Mouse (Mus musculus) lung, embryonic 14.5 days (tissue): Measurements from ENCODE around the gene Xrcc4. TPM values are rescaled to one million over a fixed set of nuclear protein-coding genes. Genes with fewer than 3 reads are reported as not detected.

Experiments
- ATAC-seq: fragments of 200-750 bp; cut with Nextera tagmentation; 2 replicates; pipeline ENCODE4 v1.8.0; 2017; ENCODE audit warnings: mild to moderate bottlenecking, moderate TSS enrichment, moderate library complexity; ENCODE audit not compliant: insufficient read depth
- DNase-seq: peaks from one replicate; pipeline ENCODE4 v3.0.0-alpha.2; 2015
- H3K27ac ChIP-seq: fragments of 300-500 bp; sonication (generic); 2 replicates; pipeline ENCODE4 v1.5.1; 2014; ENCODE audit warnings: low read depth, mild to moderate bottlenecking, moderate library complexity
- H3K27me3 ChIP-seq: fragments of 300-500 bp; sonication (generic); 2 replicates; pipeline ENCODE4 v1.6.1; 2014; ENCODE audit warnings: low read length, control low read depth; ENCODE audit not compliant: insufficient read depth
- H3K36me3 ChIP-seq: fragments of 300-500 bp; sonication (generic); 2 replicates; pipeline ENCODE4 v1.6.1; 2014; ENCODE audit warnings: control low read depth; ENCODE audit not compliant: insufficient read depth
- H3K4me1 ChIP-seq: fragments of 300-500 bp; sonication (generic); 2 replicates; pipeline ENCODE4 v1.6.1; 2014; ENCODE audit warnings: antibody characterized with exemption, control low read depth; ENCODE audit not compliant: insufficient read depth
- H3K4me2 ChIP-seq: fragments of 300-500 bp; sonication (generic); 2 replicates; pipeline ENCODE4 v1.6.1; 2014; ENCODE audit warnings: mild to moderate bottlenecking
- H3K4me3 ChIP-seq: fragments of 300-500 bp; sonication (generic); 2 replicates; pipeline ENCODE4 v1.5.1; 2014; ENCODE audit warnings: low read depth, low read length
- H3K9ac ChIP-seq: fragments of 300-500 bp; sonication (generic); 2 replicates; pipeline ENCODE4 v1.6.1; 2014
- H3K9me3 ChIP-seq: fragments of 300-500 bp; sonication (generic); 2 replicates; pipeline ENCODE4 v1.6.1; 2016; ENCODE audit warnings: low read depth, low read length, control low read depth
- CTCF ChIP-seq: IDR thresholded peaks from 2 replicates; pipeline ENCODE4 v1.5.1; 2016; ENCODE audit warnings: antibody characterized with exemption, low read depth
- WGBS: fragments of 180-500 bp; shearing (Covaris S2); extraction: QIAGEN DNeasy Blood & Tissue Kit; methylation state at CpG from one replicate; pipeline ENCODE4 v1.1.7; 2014; 5-methylcytosine and 5-hydroxymethylcytosine counted together
- polyA plus RNA-seq: library from polyadenylated mRNA; unstranded; fragments of >200 nt; fragmentation: Nextera tagmentation; extraction: Ambion mirVana; gene quantifications from 2 replicates; pipeline ENCODE4 v1.2.1, GENCODE M21; 2014

Xrcc4 gene
- polyA plus RNA-seq, 1 experiment from 2014 or later, result 10.5 TPM

DNA sequence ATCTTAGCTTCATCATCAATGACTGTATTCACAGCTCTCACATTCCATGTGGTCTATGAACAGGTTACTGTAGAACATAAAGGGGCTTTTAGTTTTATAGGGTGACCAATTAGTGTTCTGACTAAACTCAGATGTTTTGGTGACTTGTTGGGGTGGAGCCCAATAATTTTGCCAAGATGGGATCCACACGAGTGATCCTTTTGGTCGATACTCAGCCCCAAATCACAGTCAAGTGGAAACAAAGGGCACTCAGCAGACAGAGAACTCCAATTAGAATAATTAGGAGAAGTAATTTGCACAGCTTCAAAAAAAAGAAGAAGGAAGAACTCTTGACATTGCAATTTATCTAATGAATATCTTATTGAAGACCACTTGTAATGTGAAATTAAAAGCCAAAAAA is 274.9 kb downstream of the Xrcc4 start:
- H3K36me3 ChIP-seq, result no peaks in the 10 kb centered on the region
- no peaks in the 10 kb centered on the region for H3K9me3 ChIP-seq
- DNase-seq (no peak), ATAC-seq (no peak)
- no peak overlapping the region for H3K9ac ChIP-seq
- H3K27me3 ChIP-seq, result no peaks in the 10 kb centered on the region
- H3K4me2 ChIP-seq, result no peak overlapping the region
- no peak overlapping the region for H3K4me3 ChIP-seq
- no peak overlapping the region for H3K27ac ChIP-seq
- H3K4me1 ChIP-seq, result no peaks in the 10 kb centered on the region
- no peak for TF ChIP-seq CTCF
- WGBS, result 79% methylated on average over 2 of the region's 2 CpGs

DNA sequence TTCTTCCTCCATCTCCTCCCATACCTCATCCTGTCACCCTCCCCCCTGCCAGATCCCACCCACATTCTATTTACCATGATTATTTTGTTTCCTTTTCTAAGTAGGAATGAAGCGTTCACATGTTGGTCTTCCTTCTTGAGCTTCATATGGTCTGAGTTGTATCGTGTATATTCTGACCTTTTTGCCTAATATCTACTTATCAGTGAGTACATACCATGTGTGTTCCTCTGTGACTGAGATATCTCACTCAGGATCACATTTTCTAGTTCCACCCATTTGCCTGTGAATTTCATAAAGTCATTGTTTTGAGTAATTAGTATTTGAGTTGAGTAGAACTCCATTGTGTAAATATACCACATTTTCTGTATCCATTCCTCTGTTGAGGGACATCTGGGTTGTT is 277.2 kb downstream of the Xrcc4 start:
- no peak overlapping the region for H3K9ac ChIP-seq
- no peak overlapping the region for H3K27ac ChIP-seq
- DNase-seq, result no peak
- H3K27me3 ChIP-seq, result no peaks in the 10 kb centered on the region
- 84% methylated on average over 2 of the region's 2 CpGs for WGBS
- no peak for ATAC-seq
- no peaks in the 10 kb centered on the region for H3K4me1 ChIP-seq
- H3K36me3 ChIP-seq, result no peaks in the 10 kb centered on the region
- H3K4me3 ChIP-seq, result no peak overlapping the region
- no peaks in the 10 kb centered on the region for H3K9me3 ChIP-seq
- H3K4me2 ChIP-seq, result no peak overlapping the region
- TF ChIP-seq CTCF, result no peak

DNA sequence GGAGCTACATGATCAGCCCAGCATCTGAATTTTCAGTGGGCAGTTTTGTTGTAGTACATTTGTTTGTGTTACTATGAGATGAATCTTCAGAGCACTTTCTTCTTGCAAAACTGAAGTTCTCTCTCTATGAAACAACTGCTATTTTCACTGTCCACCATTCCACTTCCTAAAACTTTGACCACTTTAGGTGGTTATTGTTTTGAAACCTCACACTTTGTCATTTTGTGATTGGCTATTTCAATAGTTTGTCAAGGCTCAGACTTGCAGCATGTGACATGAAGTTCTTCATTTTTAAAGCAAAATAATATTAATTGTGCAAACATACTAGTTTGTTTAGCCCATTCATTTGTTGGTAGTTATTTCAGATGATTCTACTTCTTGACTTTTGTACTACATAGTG is 280.4 kb downstream of the Xrcc4 start:
- H3K4me1 ChIP-seq, result no peaks in the 10 kb centered on the region
- H3K27me3 ChIP-seq, result no peaks in the 10 kb centered on the region
- DNase-seq (no peak), ATAC-seq (no peak)
- no peak for TF ChIP-seq CTCF
- no peaks in the 10 kb centered on the region for H3K36me3 ChIP-seq
- H3K9me3 ChIP-seq, result no peaks in the 10 kb centered on the region
- H3K4me2 ChIP-seq, result no peak overlapping the region
- H3K27ac ChIP-seq, result no peak overlapping the region
- no peak overlapping the region for H3K4me3 ChIP-seq
- no peak overlapping the region for H3K9ac ChIP-seq

DNA sequence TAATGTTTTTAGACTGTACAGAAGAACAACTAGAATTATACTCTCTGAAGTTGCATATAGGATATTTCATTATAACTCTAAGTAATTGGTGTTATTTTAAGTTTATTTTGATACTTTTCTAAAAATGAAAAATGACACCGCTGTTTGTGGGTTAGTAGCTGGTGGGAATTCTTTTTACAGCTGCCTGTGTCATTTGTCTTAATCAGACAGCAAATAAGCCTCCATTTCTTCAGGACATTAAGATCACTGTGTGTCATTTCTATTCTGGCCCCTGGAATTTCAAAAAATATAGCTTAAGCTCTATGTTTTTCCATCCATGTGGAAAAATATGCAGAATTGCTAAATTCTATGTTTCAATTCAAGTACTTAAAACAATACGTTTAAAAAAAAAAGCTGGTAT is 287.5 kb downstream of the Xrcc4 start:
- H3K4me1 ChIP-seq, result no peaks in the 10 kb centered on the region
- ATAC-seq (no peak), DNase-seq (no peak)
- 63% methylated on average over 2 of the region's 2 CpGs for WGBS
- no peak overlapping the region for H3K4me2 ChIP-seq
- no peaks in the 10 kb centered on the region for H3K27me3 ChIP-seq
- no peak overlapping the region for H3K4me3 ChIP-seq
- no peak for TF ChIP-seq CTCF
- H3K9ac ChIP-seq, result no peak overlapping the region
- H3K27ac ChIP-seq, result no peak overlapping the region
- H3K36me3 ChIP-seq, result no peaks in the 10 kb centered on the region
- no peaks in the 10 kb centered on the region for H3K9me3 ChIP-seq

DNA sequence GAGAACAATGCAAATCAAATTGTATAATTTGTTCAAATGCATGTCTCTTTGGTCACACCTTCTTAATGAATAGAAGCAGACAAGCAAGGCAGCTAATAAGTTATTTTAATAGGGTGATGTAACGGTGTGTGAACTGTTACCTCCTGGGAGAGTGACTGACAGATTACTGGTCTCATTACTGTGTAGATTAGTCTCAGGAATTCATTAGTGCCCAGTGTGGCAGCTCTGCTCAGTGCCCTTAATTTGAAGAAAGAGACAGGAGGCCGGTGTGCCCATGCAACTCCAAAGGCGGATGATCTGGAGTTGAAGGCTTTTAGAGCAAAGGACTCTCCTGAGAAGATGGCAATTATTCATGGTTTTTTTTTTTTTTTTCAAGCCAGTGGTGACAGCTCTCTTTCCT is 291.7 kb downstream of the Xrcc4 start:
- Histone ChIP-seq H3K27ac (no peak overlapping the region), H3K4me1 (no peaks in the 10 kb centered on the region), H3K4me2 (no peak overlapping the region), H3K9ac (no peak overlapping the region), H3K27me3 (no peaks in the 10 kb centered on the region), H3K4me3 (no peak overlapping the region), H3K36me3 (no peaks in the 10 kb centered on the region), H3K9me3 (no peaks in the 10 kb centered on the region)
- WGBS, result 50% methylated on average over 3 of the region's 3 CpGs
- ATAC-seq, result no peak
- TF ChIP-seq CTCF, result no peak
- DNase-seq, result no peak

DNA sequence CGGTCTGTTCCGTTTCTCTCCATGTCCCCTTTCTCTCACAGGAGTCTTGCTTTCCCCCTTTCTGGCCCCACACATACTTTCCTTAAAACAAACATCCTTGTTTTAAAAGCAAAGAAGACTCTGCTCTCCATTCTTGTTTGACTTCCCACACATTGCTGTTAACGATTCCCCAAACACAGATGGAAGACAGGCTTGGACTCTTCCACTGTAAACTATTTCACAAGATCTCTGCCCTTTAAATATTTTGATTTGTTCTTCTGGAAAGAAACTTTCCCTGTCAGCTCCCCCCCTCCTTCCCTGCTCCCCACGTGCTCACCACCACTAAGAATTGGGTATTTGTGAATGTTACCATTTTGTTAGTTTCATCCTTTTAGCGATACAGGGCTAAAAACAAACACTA is 297.9 kb downstream of the Xrcc4 start:
- Histone ChIP-seq H3K4me1 (0 out of 2 replicates have a peak, but pooled peaks cover 10% of the 10 kb centered on the region), H3K27ac (peak overlapping the region; percentile 66), H3K4me2 (no peak overlapping the region), H3K36me3 (no peaks in the 10 kb centered on the region), H3K9me3 (no peaks in the 10 kb centered on the region), H3K4me3 (no peak overlapping the region), H3K9ac (no peak overlapping the region), H3K27me3 (no peaks in the 10 kb centered on the region)
- WGBS, result 27% methylated on average over 5 of the region's 5 CpGs
- no peak; the same call in 1 of the 2 replicates for ATAC-seq
- peak; percentile 40 for DNase-seq
- no peak for TF ChIP-seq CTCF

DNA sequence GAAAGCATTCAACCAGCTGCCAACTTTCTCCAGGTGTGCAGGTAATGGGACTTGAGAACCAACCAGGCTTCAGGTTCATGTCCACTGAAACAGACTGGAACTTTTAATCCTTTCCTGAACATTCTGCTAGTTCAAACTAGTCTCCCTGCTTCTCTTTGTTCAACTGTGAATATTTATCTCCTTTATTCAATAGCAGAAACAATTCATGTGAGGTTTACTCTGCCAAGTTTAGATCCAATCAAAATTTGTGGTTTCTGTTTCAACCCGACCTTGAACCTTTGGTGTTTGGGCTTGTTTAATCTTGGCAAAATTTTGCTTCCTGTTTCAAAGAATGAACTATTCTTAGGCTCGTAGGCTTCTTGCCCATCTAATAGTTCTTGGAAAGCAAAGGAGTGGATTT is 306.5 kb downstream of the Xrcc4 start:
- H3K36me3 ChIP-seq, result no peaks in the 10 kb centered on the region
- H3K9ac ChIP-seq, result no peak overlapping the region
- no peaks in the 10 kb centered on the region for H3K4me1 ChIP-seq
- no peaks in the 10 kb centered on the region for H3K27me3 ChIP-seq
- no peak for ATAC-seq
- no peaks in the 10 kb centered on the region for H3K9me3 ChIP-seq
- H3K27ac ChIP-seq, result no peak overlapping the region
- WGBS, result 34% methylated on average over 2 of the region's 2 CpGs
- TF ChIP-seq CTCF, result no peak
- peak; percentile 46 for DNase-seq
- no peak overlapping the region for H3K4me3 ChIP-seq
- H3K4me2 ChIP-seq, result no peak overlapping the region

DNA sequence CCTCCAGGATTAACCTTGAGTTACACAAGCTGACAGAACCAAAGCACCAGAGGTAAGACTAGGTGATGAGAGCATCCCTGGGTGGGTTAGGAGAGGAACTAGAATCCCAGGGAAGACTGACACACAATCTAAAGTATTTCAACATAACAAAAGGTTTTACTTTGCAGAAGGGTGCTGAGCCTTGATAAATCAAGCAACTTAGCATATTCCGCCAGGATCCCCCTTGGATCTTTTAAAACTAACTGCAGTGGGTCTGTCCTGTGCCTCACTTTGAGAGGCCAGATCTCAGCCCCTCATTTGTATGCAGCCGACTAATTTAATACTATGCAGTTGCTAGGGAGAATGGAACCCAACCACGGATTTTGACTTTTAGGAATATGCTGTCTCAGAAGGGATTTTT is 309.1 kb downstream of the Xrcc4 start:
- no peak for TF ChIP-seq CTCF
- 65% methylated on average over 3 of the region's 3 CpGs for WGBS
- H3K4me2 ChIP-seq, result no peak overlapping the region

More for the DNA sequence above, 309.1 kb downstream of the Xrcc4 start:
- Histone ChIP-seq H3K4me1 (no peaks in the 10 kb centered on the region), H3K27me3 (no peaks in the 10 kb centered on the region), H3K9me3 (no peaks in the 10 kb centered on the region), H3K27ac (no peak overlapping the region), H3K9ac (no peak overlapping the region), H3K36me3 (no peaks in the 10 kb centered on the region), H3K4me3 (no peak overlapping the region)
- DNase-seq (no peak), ATAC-seq (no peak)
